Mouse (Mus musculus) intestine, embryonic 16.5 days (tissue): ENCODE measurements at regions not wholly inside any gene's neighbourhood (a gene's known extent, or its start where the extent isn't known, plus 50 kb on each side); places are given as distances from the start of the nearest gene placed in this dataset.

Experiments used
- ATAC-seq: fragments of 200-750 bp; cut with Nextera tagmentation; 2 replicates; pipeline ENCODE4 v1.8.0; 2017; ENCODE audit warnings: moderate TSS enrichment, moderate library complexity
- H3K27ac ChIP-seq: fragments of 300-500 bp; sonication (generic); 2 replicates; pipeline ENCODE4 v1.5.1; 2014; ENCODE audit warnings: mild to moderate bottlenecking, low read length
- H3K27me3 ChIP-seq: fragments of 300-500 bp; sonication (generic); replicated peaks from 2 replicates; pipeline ENCODE4 v1.6.1; 2014; ENCODE audit warnings: low read length, control low read depth, mixed read lengths; ENCODE audit not compliant: control insufficient read depth, insufficient read depth
- H3K36me3 ChIP-seq: fragments of 300-500 bp; sonication (generic); 2 replicates; pipeline ENCODE4 v1.6.1; 2014; ENCODE audit warnings: low read length, control low read depth; ENCODE audit not compliant: control insufficient read depth, insufficient read depth
- H3K4me1 ChIP-seq: fragments of 300-500 bp; sonication (generic); 2 replicates; pipeline ENCODE4 v1.6.1; 2014; ENCODE audit warnings: low read length, control low read depth, mixed read lengths; ENCODE audit not compliant: control insufficient read depth, insufficient read depth
- H3K4me2 ChIP-seq: fragments of 300-500 bp; sonication (generic); 2 replicates; pipeline ENCODE4 v1.6.1; 2014; ENCODE audit warnings: low read depth, low read length, control low read depth
- H3K4me3 ChIP-seq: fragments of 300-500 bp; sonication (generic); 2 replicates; pipeline ENCODE4 v1.5.1; 2014; ENCODE audit warnings: mild to moderate bottlenecking, low read length
- H3K9ac ChIP-seq: fragments of 300-500 bp; sonication (generic); 2 replicates; pipeline ENCODE4 v1.6.1; 2014; ENCODE audit warnings: low read depth, low read length
- H3K9me3 ChIP-seq: fragments of 300-500 bp; sonication (generic); 2 replicates; pipeline ENCODE4 v1.6.1; 2016; ENCODE audit warnings: low read length, control low read depth; ENCODE audit not compliant: control insufficient read depth
- WGBS: fragments of 180-500 bp; shearing (Covaris S2); extraction: QIAGEN DNeasy Blood & Tissue Kit; methylation state at CpG from one replicate; pipeline ENCODE4 v1.1.7; 2014; 5-methylcytosine and 5-hydroxymethylcytosine counted together

GRCm38 (mm10) chr11:56349766-56350165 lies 309.0 kb upstream of the Nmur2 start:
- no peak overlapping the region for H3K4me3 ChIP-seq
- no peak overlapping the region for H3K4me2 ChIP-seq
- H3K9me3 ChIP-seq, result no peaks in the 10 kb centered on the region
- 71% methylated on average over 3 of the region's 3 CpGs for WGBS
- no peak overlapping the region for H3K27ac ChIP-seq
- H3K27me3 ChIP-seq, result no peaks in the 10 kb centered on the region
- H3K9ac ChIP-seq, result no peak overlapping the region
- no peaks in the 10 kb centered on the region for H3K36me3 ChIP-seq
- no peaks in the 10 kb centered on the region for H3K4me1 ChIP-seq
- ATAC-seq, result no peak

- 86% methylated on average over 5 of the region's 5 CpGs for WGBS
- H3K9me3 ChIP-seq, result no peaks in the 10 kb centered on the region
Measured at GRCm38 (mm10) chr11:56348408-56348807, 307.6 kb upstream of the Nmur2 start.

GRCm38 (mm10) chr11:56343083-56343482 lies 302.3 kb upstream of the Nmur2 start:
- ATAC-seq, result no peak
- Histone ChIP-seq H3K27ac (no peak overlapping the region), H3K4me2 (no peak overlapping the region), H3K36me3 (no peaks in the 10 kb centered on the region), H3K4me1 (no peaks in the 10 kb centered on the region), H3K9me3 (no peaks in the 10 kb centered on the region), H3K27me3 (no peaks in the 10 kb centered on the region), H3K9ac (no peak overlapping the region), H3K4me3 (no peak overlapping the region)
- 83% methylated on average over 5 of the region's 5 CpGs for WGBS

More at GRCm38 (mm10) chr11:56348408-56348807, 307.6 kb upstream of the Nmur2 start:
- no peak overlapping the region for H3K27ac ChIP-seq
- no peak for ATAC-seq
- no peak overlapping the region for H3K4me2 ChIP-seq
- H3K27me3 ChIP-seq, result no peaks in the 10 kb centered on the region
- no peaks in the 10 kb centered on the region for H3K4me1 ChIP-seq
- no peaks in the 10 kb centered on the region for H3K36me3 ChIP-seq
- no peak overlapping the region for H3K9ac ChIP-seq
- H3K4me3 ChIP-seq, result no peak overlapping the region

GRCm38 (mm10) chr11:56341731-56342130 lies 300.9 kb upstream of the Nmur2 start:
- no peaks in the 10 kb centered on the region for H3K27me3 ChIP-seq
- H3K4me2 ChIP-seq, result no peak overlapping the region
- no peak for ATAC-seq
- H3K4me1 ChIP-seq, result no peaks in the 10 kb centered on the region
- WGBS, result 73% methylated on average over 1 of the region's 1 CpGs
- no peaks in the 10 kb centered on the region for H3K36me3 ChIP-seq
- no peaks in the 10 kb centered on the region for H3K9me3 ChIP-seq
- no peak overlapping the region for H3K4me3 ChIP-seq
- H3K9ac ChIP-seq, result no peak overlapping the region
- H3K27ac ChIP-seq, result no peak overlapping the region

- WGBS, result 69% methylated on average over 2 of the region's 2 CpGs
- Histone ChIP-seq H3K27me3 (no peaks in the 10 kb centered on the region), H3K4me1 (no peaks in the 10 kb centered on the region), H3K4me3 (no peak overlapping the region), H3K9me3 (no peaks in the 10 kb centered on the region), H3K4me2 (no peak overlapping the region), H3K36me3 (no peaks in the 10 kb centered on the region), H3K27ac (no peak overlapping the region), H3K9ac (no peak overlapping the region)
- ATAC-seq, result no peak
Measured at GRCm38 (mm10) chr11:56341040-56341439, 300.2 kb upstream of the Nmur2 start.

- Histone ChIP-seq H3K4me3 (no peak overlapping the region), H3K27ac (no peak overlapping the region), H3K4me2 (no peak overlapping the region), H3K4me1 (no peaks in the 10 kb centered on the region), H3K9me3 (no peaks in the 10 kb centered on the region), H3K36me3 (no peaks in the 10 kb centered on the region), H3K9ac (no peak overlapping the region), H3K27me3 (no peaks in the 10 kb centered on the region)
- 77% methylated on average over 2 of the region's 2 CpGs for WGBS
- no peak for ATAC-seq
Measured at GRCm38 (mm10) chr11:56338511-56338910, 297.7 kb upstream of the Nmur2 start.

- Histone ChIP-seq H3K4me3 (no peak overlapping the region), H3K4me2 (no peak overlapping the region), H3K36me3 (no peaks in the 10 kb centered on the region), H3K9ac (no peak overlapping the region), H3K4me1 (no peaks in the 10 kb centered on the region), H3K27ac (no peak overlapping the region), H3K9me3 (no peaks in the 10 kb centered on the region), H3K27me3 (no peaks in the 10 kb centered on the region)
- no peak for ATAC-seq
Measured at GRCm38 (mm10) chr11:56335937-56336336, 295.1 kb upstream of the Nmur2 start.

- H3K4me1 ChIP-seq, result no peaks in the 10 kb centered on the region
- ATAC-seq, result no peak
- H3K9ac ChIP-seq, result no peak overlapping the region
- H3K36me3 ChIP-seq, result no peaks in the 10 kb centered on the region
- no peak overlapping the region for H3K27ac ChIP-seq
- no peak overlapping the region for H3K4me3 ChIP-seq
- H3K9me3 ChIP-seq, result no peaks in the 10 kb centered on the region
- H3K4me2 ChIP-seq, result no peak overlapping the region
- WGBS, result 88% methylated on average over 3 of the region's 3 CpGs
- no peaks in the 10 kb centered on the region for H3K27me3 ChIP-seq
Measured at GRCm38 (mm10) chr11:56320293-56320692, 279.5 kb upstream of the Nmur2 start.

GRCm38 (mm10) chr11:56315221-56315987 lies 274.6 kb upstream of the Nmur2 start:
- Histone ChIP-seq H3K4me2 (no peak overlapping the region), H3K27ac (no peak overlapping the region), H3K4me1 (no peaks in the 10 kb centered on the region), H3K27me3 (no peaks in the 10 kb centered on the region), H3K36me3 (no peaks in the 10 kb centered on the region), H3K9me3 (no peaks in the 10 kb centered on the region), H3K4me3 (no peak overlapping the region), H3K9ac (no peak overlapping the region)
- no peak for ATAC-seq
- 67% methylated on average over 5 of the region's 5 CpGs for WGBS

- Histone ChIP-seq H3K4me2 (no peak overlapping the region), H3K4me1 (no peaks in the 10 kb centered on the region), H3K9ac (no peak overlapping the region), H3K27me3 (no peaks in the 10 kb centered on the region), H3K4me3 (no peak overlapping the region), H3K9me3 (no peaks in the 10 kb centered on the region), H3K36me3 (no peaks in the 10 kb centered on the region), H3K27ac (no peak overlapping the region)
- ATAC-seq, result no peak
- WGBS, result 89% methylated on average over 1 of the region's 1 CpGs
Measured at GRCm38 (mm10) chr11:56309549-56309948, 268.7 kb upstream of the Nmur2 start.
